Mouse (Mus musculus): ENCODE measurements around the gene Tmem229b. TPM values are rescaled to one million over a fixed set of nuclear protein-coding genes. Genes with fewer than 3 reads are reported as not detected.

The Tmem229b gene
- total and polyA plus RNA-seq, 3 experiments = 13.8 to 20.5 TPM; not detected in 1

GRCm38 (mm10) chr12:79041436-79041835, 34.0 kb upstream of the Tmem229b start:
- peak in 1 of 2 experiments; percentile 30; a peak in 2 of 4 replicates for TF ChIP-seq EP300 (IDR thresholded peaks at IDR 0.05; ENCODE audit: low read depth in 1 of 2, low read length in 2 of 2)
- no peak for TF ChIP-seq POLR2AphosphoS2 (IDR thresholded peaks at IDR 0.05; ENCODE audit: low read length)
- TF ChIP-seq MYB (IDR thresholded peaks at IDR 0.05; ENCODE audit: low read depth, low read length) = no peak
- H3K27ac ChIP-seq (ENCODE audit: control insufficient read depth, low read depth, low read length) = no peak overlapping the region
- H3K79me2 ChIP-seq (ENCODE audit: control insufficient read depth, insufficient read depth, low read length, poor library complexity) = no peaks in the 10 kb centered on the region
- no peaks in the 10 kb centered on the region for H3K9me3 ChIP-seq (replicated peaks; ENCODE audit: insufficient read depth, low read length)
- H3K27me3 ChIP-seq (ENCODE audit: control insufficient read depth in 1 of 2, insufficient read depth in 2 of 2, low read length in 2 of 2) = 0 out of 4 replicates have a peak, but pooled peaks cover 0 to 2% of the 10 kb centered on the region in 2 experiments
- peaks cover 0 to 7% of the 10 kb centered on the region in 2 experiments; a peak in 2 of 4 replicates for H3K36me3 ChIP-seq (ENCODE audit: control insufficient read depth in 1 of 2, insufficient read depth in 2 of 2, low read length in 2 of 2)
- DNase-seq (ENCODE audit: low read depth, low spot score) = peak; percentile 26
- no peak overlapping the region for H3K9ac ChIP-seq (ENCODE audit: control insufficient read depth, low read depth, low read length, poor library complexity, severe bottlenecking)
- peaks cover 5 to 12% of the 10 kb centered on the region in 2 experiments for H3K4me1 ChIP-seq (ENCODE audit: control insufficient read depth in 1 of 2, insufficient read depth in 2 of 2, low read length in 2 of 2)
- H3K4me3 ChIP-seq (ENCODE audit: control insufficient read depth in 1 of 2, insufficient read depth in 1 of 2, low read depth in 2 of 2, low read length in 2 of 2) = no peak overlapping the region

- Histone ChIP-seq H3K36me3 (ENCODE audit: control insufficient read depth in 1 of 2, insufficient read depth in 2 of 2, low read length in 2 of 2) (peaks cover 0 to 7% of the 10 kb centered on the region in 2 experiments; a peak in 2 of 4 replicates), H3K27me3 (ENCODE audit: control insufficient read depth in 1 of 2, insufficient read depth in 2 of 2, low read length in 2 of 2) (peaks cover 0 to 2% of the 10 kb centered on the region in 2 experiments; a peak in 2 of 4 replicates), H3K9ac (ENCODE audit: control insufficient read depth, low read depth, low read length, poor library complexity, severe bottlenecking) (no peak overlapping the region), H3K4me1 (ENCODE audit: control insufficient read depth in 1 of 2, insufficient read depth in 2 of 2, low read length in 2 of 2) (peaks cover 5 to 12% of the 10 kb centered on the region in 2 experiments), H3K9me3 (replicated peaks; ENCODE audit: insufficient read depth, low read length) (no peaks in the 10 kb centered on the region), H3K79me2 (ENCODE audit: control insufficient read depth, insufficient read depth, low read length, poor library complexity) (no peaks in the 10 kb centered on the region), H3K4me3 (ENCODE audit: control insufficient read depth in 1 of 2, insufficient read depth in 1 of 2, low read depth in 2 of 2, low read length in 2 of 2) (no peak overlapping the region), H3K27ac (ENCODE audit: control insufficient read depth, low read depth, low read length) (no peak overlapping the region)
- TF ChIP-seq CHD2 (IDR thresholded peaks at IDR 0.05; ENCODE audit: low read length) = no peak
- TF ChIP-seq ELF1 (IDR thresholded peaks at IDR 0.05; ENCODE audit: low read depth, low read length) = no peak
- TF ChIP-seq MXI1 (IDR thresholded peaks at IDR 0.05; ENCODE audit: low read depth, low read length) = no peak
- TF ChIP-seq MAZ (IDR thresholded peaks at IDR 0.05; ENCODE audit: low read depth, low read length) = no peak
- TF ChIP-seq EP300 (IDR thresholded peaks at IDR 0.05; ENCODE audit: low read depth in 1 of 2, low read length in 2 of 2) = no peak
- no peak for TF ChIP-seq MAX (IDR thresholded peaks at IDR 0.05; ENCODE audit: low read length)
- no peak for TF ChIP-seq MAFK (IDR thresholded peaks at IDR 0.05; ENCODE audit: borderline replicate concordance, low read depth, low read length)
- TF ChIP-seq ZNF384 (IDR thresholded peaks at IDR 0.05; ENCODE audit: low read depth, low read length) = no peak
- TF ChIP-seq JUND (IDR thresholded peaks at IDR 0.05; ENCODE audit: low read depth, low read length) = no peak
- TF ChIP-seq NELFE (IDR thresholded peaks at IDR 0.05; ENCODE audit: low read depth, low read length) = no peak
- no peak for TF ChIP-seq SMC3 (IDR thresholded peaks at IDR 0.05; ENCODE audit: low read depth, low read length)
- TF ChIP-seq BHLHE40 (IDR thresholded peaks at IDR 0.05; ENCODE audit: borderline replicate concordance, low read depth, low read length) = no peak
- no peak for TF ChIP-seq GABPA (IDR thresholded peaks at IDR 0.05; ENCODE audit: low read depth, low read length)
- TF ChIP-seq GATA1 (IDR thresholded peaks at IDR 0.05; ENCODE audit: low read depth, low read length) = no peak
- no peak for TF ChIP-seq MEF2A (IDR thresholded peaks at IDR 0.05; ENCODE audit: extremely low read depth, insufficient replicate concordance, low read depth, low read length, poor library complexity, severe bottlenecking)
- TF ChIP-seq TAL1 (IDR thresholded peaks at IDR 0.05; ENCODE audit: low read length) = no peak
- TF ChIP-seq USF1 (IDR thresholded peaks at IDR 0.05; ENCODE audit: low read depth, low read length) = no peak
- TF ChIP-seq NRF1 (IDR thresholded peaks at IDR 0.05; ENCODE audit: insufficient read depth, low read depth, low read length, poor library complexity, severe bottlenecking) = no peak
- TF ChIP-seq RAD21 (IDR thresholded peaks at IDR 0.05; ENCODE audit: low read depth, low read length) = no peak
- DNase-seq (ENCODE audit: low read depth, low spot score) = no peak
These were observed 32.9 kb upstream of the Tmem229b start for GRCm38 (mm10) chr12:79040201-79040827.

Data from MEL (cell line).